Mouse (Mus musculus) testis, adult 2 months (tissue): ENCODE results near the gene Ncoa1. TPM values are rescaled to one million over a fixed set of nuclear protein-coding genes. Genes with fewer than 3 reads are reported as not detected.
"Not testable (repeated sequence)": the region's sequence is repeated elsewhere in the genome, so short reads cannot be mapped to it uniquely, and the experiment has no call there.

Experiments
- H3K27ac ChIP-seq: fragments of 200-500 bp; 2 replicates; pipeline ENCODE4 v1.5.1; 2012; ENCODE audit warnings: low read depth, low read length; ENCODE audit not compliant: control insufficient read depth, insufficient read depth
- H3K27me3 ChIP-seq: fragments of 200-500 bp; 2 replicates; pipeline ENCODE4 v1.6.1; 2012; ENCODE audit warnings: mild to moderate bottlenecking, low read length, moderate library complexity; ENCODE audit not compliant: control insufficient read depth, insufficient read depth
- H3K36me3 ChIP-seq: fragments of 200-500 bp; 2 replicates; pipeline ENCODE4 v1.6.1; 2012; ENCODE audit warnings: mild to moderate bottlenecking, low read length; ENCODE audit not compliant: control insufficient read depth, insufficient read depth
- H3K4me1 ChIP-seq: fragments of 200-500 bp; 2 replicates; pipeline ENCODE4 v1.6.1; 2012; ENCODE audit warnings: low read length; ENCODE audit not compliant: control insufficient read depth, insufficient read depth
- H3K4me3 ChIP-seq: fragments of 200-500 bp; 2 replicates; pipeline ENCODE4 v1.5.1; 2012; ENCODE audit warnings: low read depth, mild to moderate bottlenecking, low read length, moderate library complexity, mixed read lengths; ENCODE audit not compliant: control insufficient read depth
- CTCF ChIP-seq: fragments of 200-500 bp; IDR thresholded peaks from 2 replicates; pipeline ENCODE4 v1.5.1; 2012; ENCODE audit warnings: low read depth, mild to moderate bottlenecking, inconsistent platforms, low read length, moderate library complexity; ENCODE audit not compliant: control insufficient read depth, insufficient read depth, insufficient replicate concordance
- POLR2A ChIP-seq: fragments of 200-500 bp; IDR thresholded peaks from 2 replicates; pipeline ENCODE4 v1.6.1; 2012; ENCODE audit warnings: low read depth, mild to moderate bottlenecking, inconsistent platforms, low read length, moderate library complexity; ENCODE audit not compliant: control insufficient read depth
- polyA plus RNA-seq: library from polyadenylated mRNA; depleted of rRNA; stranded (reverse); fragments of >200 nt; gene quantifications from 2 replicates; pipeline ENCODE4 v1.2.3, GENCODE M21; 2012

Gene Ncoa1
- polyA plus RNA-seq, 1 experiment, result 15.3 TPM

GRCm38 (mm10) chr12:4278978-4279755 is 197.8 kb downstream of the Ncoa1 start:
- H3K4me1 ChIP-seq, result no peaks in the 10 kb centered on the region
- no peak overlapping the region for H3K27ac ChIP-seq
- H3K27me3 ChIP-seq, result no peaks in the 10 kb centered on the region
- H3K36me3 ChIP-seq, result peaks cover 2% of the 10 kb centered on the region
- no peak overlapping the region for H3K4me3 ChIP-seq
- TF ChIP-seq CTCF (no peak), POLR2A (no peak)

GRCm38 (mm10) chr12:4271078-4271477 is 205.9 kb downstream of the Ncoa1 start:
- no peak overlapping the region for H3K27ac ChIP-seq
- no peak overlapping the region for H3K4me3 ChIP-seq
- TF ChIP-seq CTCF, result no peak
- no peak for TF ChIP-seq POLR2A
- H3K4me1 ChIP-seq, result no peaks in the 10 kb centered on the region
- peaks cover 2% of the 10 kb centered on the region for H3K36me3 ChIP-seq
- no peaks in the 10 kb centered on the region for H3K27me3 ChIP-seq

GRCm38 (mm10) chr12:4267765-4268164 is 209.2 kb downstream of the Ncoa1 start:
- H3K27ac ChIP-seq, result no peak overlapping the region
- H3K4me1 ChIP-seq, result no peaks in the 10 kb centered on the region
- H3K36me3 ChIP-seq, result no peaks in the 10 kb centered on the region
- TF ChIP-seq CTCF (no peak), POLR2A (no peak)
- H3K27me3 ChIP-seq, result no peaks in the 10 kb centered on the region
- no peak overlapping the region for H3K4me3 ChIP-seq

GRCm38 (mm10) chr12:4252742-4253655 is 224.0 kb downstream of the Ncoa1 start:
- Histone ChIP-seq H3K27ac (no peak overlapping the region), H3K4me1 (no peaks in the 10 kb centered on the region), H3K36me3 (no peaks in the 10 kb centered on the region), H3K27me3 (no peaks in the 10 kb centered on the region), H3K4me3 (no peak overlapping the region)
- TF ChIP-seq CTCF (no peak), POLR2A (no peak)

- no peaks in the 10 kb centered on the region for H3K4me1 ChIP-seq
- no peaks in the 10 kb centered on the region for H3K36me3 ChIP-seq
- TF ChIP-seq CTCF (no peak), POLR2A (no peak)
- no peak overlapping the region for H3K27ac ChIP-seq
- no peaks in the 10 kb centered on the region for H3K27me3 ChIP-seq
- no peak overlapping the region for H3K4me3 ChIP-seq
These were observed 227.2 kb downstream of the Ncoa1 start for GRCm38 (mm10) chr12:4249786-4250185.

GRCm38 (mm10) chr12:4245742-4246141 is 231.2 kb downstream of the Ncoa1 start:
- TF ChIP-seq CTCF, result no peak
- no peak for TF ChIP-seq POLR2A

GRCm38 (mm10) chr12:4243805-4244204 is 233.2 kb downstream of the Ncoa1 start:
- Histone ChIP-seq H3K27me3 (no peaks in the 10 kb centered on the region), H3K27ac (no peak overlapping the region), H3K36me3 (no peaks in the 10 kb centered on the region), H3K4me3 (no peak overlapping the region), H3K4me1 (no peaks in the 10 kb centered on the region)
- no peak for TF ChIP-seq CTCF
- TF ChIP-seq POLR2A, result no peak

More at GRCm38 (mm10) chr12:4245742-4246141, 231.2 kb downstream of the Ncoa1 start:
- Histone ChIP-seq H3K4me3 (no peak overlapping the region), H3K36me3 (no peaks in the 10 kb centered on the region), H3K27ac (no peak overlapping the region), H3K27me3 (no peaks in the 10 kb centered on the region), H3K4me1 (no peaks in the 10 kb centered on the region)

GRCm38 (mm10) chr12:4240281-4240680 is 236.7 kb downstream of the Ncoa1 start:
- H3K4me3 ChIP-seq, H3K4me1 ChIP-seq, H3K27ac ChIP-seq, H3K36me3 ChIP-seq, H3K27me3 ChIP-seq: not testable (repeated sequence)
